9 mouse cellular contexts compared by ENCODE assay signal in genomic region chr8:123348237-123348843, GRCm38 (mm10). TPM values are rescaled to one million over a fixed set of nuclear protein-coding genes. Genes with fewer than 3 reads are reported as not detected.
DNase-seq lines count a peak whose midpoint lies in the region; ATAC-seq lines count a peak whose summit lies in the region.
"Had no signal": no experiment of that assay in that cellular context is flagged by ENCODE, and none has a peak within 500 bp of the region (broad histone marks: within the 10 kb centered on the region; RNA-seq: fewer than 3 reads in every experiment).

No protein-coding gene starts in this region.

- H3K9ac ChIP-seq in forebrain, embryonic 11.5 days (ENCODE audit: low read length): no peak overlapping the region

- no peak overlapping the region for H3K4me3 ChIP-seq in forebrain, embryonic 10.5 days
- H3K4me3 ChIP-seq in forebrain, embryonic 11.5 days (ENCODE audit: low read depth, low read length): no peak overlapping the region
- H3K4me3 ChIP-seq in heart, embryonic 10.5 days: no peak overlapping the region

- peaks cover 30% of the 10 kb centered on the region for H3K4me1 ChIP-seq in forebrain, embryonic 10.5 days
- peaks cover 2% of the 10 kb centered on the region; the same call in 1 of the 2 replicates for H3K4me1 ChIP-seq in forebrain, embryonic 11.5 days (replicated peaks; ENCODE audit: control insufficient read depth, insufficient read depth, low read length)
- peaks cover 34% of the 10 kb centered on the region for H3K4me1 ChIP-seq in heart, embryonic 10.5 days

- H3K27me3 ChIP-seq in forebrain, embryonic 10.5 days (ENCODE audit: poor library complexity, severe bottlenecking): no peaks in the 10 kb centered on the region
- no peaks in the 10 kb centered on the region for H3K27me3 ChIP-seq in forebrain, embryonic 11.5 days (ENCODE audit: control insufficient read depth, insufficient read depth, low read length)
- peaks cover 4% of the 10 kb centered on the region; the same call in 1 of the 2 replicates for H3K27me3 ChIP-seq in heart, embryonic 10.5 days (ENCODE audit: insufficient read depth, poor library complexity, severe bottlenecking)

- no peaks in the 10 kb centered on the region; the same call in 1 of the 2 replicates for H3K36me3 ChIP-seq in forebrain, embryonic 10.5 days (replicated peaks)
- H3K36me3 ChIP-seq in forebrain, embryonic 11.5 days (ENCODE audit: control insufficient read depth, insufficient read depth, low read length): no peaks in the 10 kb centered on the region
- no peaks in the 10 kb centered on the region for H3K36me3 ChIP-seq in heart, embryonic 10.5 days

- 66% methylated on average over 9 of the region's 9 CpGs for WGBS in forebrain, embryonic 10.5 days
- 73% methylated on average over 9 of the region's 9 CpGs for WGBS in forebrain, embryonic 11.5 days
- 35% methylated on average over 9 of the region's 9 CpGs for WGBS in heart, embryonic 10.5 days

- no peak for DNase-seq in forebrain, embryonic 10.5 days (ENCODE audit: extremely low spot score, low spot score)
- no peak for DNase-seq in forebrain, embryonic 11.5 days (ENCODE audit: low spot score)
- peak; percentile 64 for DNase-seq in MN1 (ENCODE audit: low spot score)
- peak; percentile 91 for DNase-seq in heart, embryonic 10.5 days (ENCODE audit: low spot score)
- peak; percentile 78 for DNase-seq in kidney, adult 9 months
- DNase-seq in lung, postnatal 10 days: peak; percentile 93
- DNase-seq in T-cell, adult 2 months (ENCODE audit: low spot score): no peak

- no peaks in the 10 kb centered on the region for H3K9me3 ChIP-seq in forebrain, embryonic 10.5 days
- no peaks in the 10 kb centered on the region for H3K9me3 ChIP-seq in forebrain, embryonic 11.5 days (ENCODE audit: control insufficient read depth, low read length)
- no peaks in the 10 kb centered on the region for H3K9me3 ChIP-seq in heart, embryonic 10.5 days

- H3K4me2 ChIP-seq in forebrain, embryonic 11.5 days (ENCODE audit: low read depth, low read length, severe bottlenecking): no peak overlapping the region

- ATAC-seq in forebrain, embryonic 11.5 days (replicated peaks; ENCODE audit: low FRiP score): no peak
- ATAC-seq in monocyte, adult 5-6 weeks (replicated peaks; ENCODE audit: insufficient number of reproducible peaks, low FRiP score, low TSS enrichment, poor library complexity, severe bottlenecking): no peak

- H3K27ac ChIP-seq in forebrain, embryonic 10.5 days: peak overlapping the region; percentile 54
- no peak overlapping the region for H3K27ac ChIP-seq in forebrain, embryonic 11.5 days (ENCODE audit: low read depth, low read length)
- H3K27ac ChIP-seq in heart, embryonic 10.5 days: peak overlapping the region; percentile 37

RNA-seq across cellular contexts. Expression of gene Spire2, which starts 15.8 kb away (rescaled TPM):
- 6.5 and 6.9 TPM in 2 replicates for polyA plus RNA-seq in forebrain, embryonic 10.5 days (2016; fragmentation: Nextera tagmentation; extraction: Ambion mirVana)
- 12.4 and 13.4 TPM in 2 replicates for polyA plus RNA-seq in forebrain, embryonic 11.5 days (2014; fragmentation: Nextera tagmentation; extraction: Ambion mirVana)
- 4.4 TPM in 2 replicates for polyA plus RNA-seq in heart, embryonic 10.5 days (2016; fragmentation: Nextera tagmentation; extraction: Ambion mirVana)
- total RNA-seq in monocyte, adult 5-6 weeks (2017): 0.32 TPM in 1 of 3 replicates, not detected in the others

RNA-seq across cellular contexts. Expression of gene Tcf25, which starts 25.2 kb away (rescaled TPM):
- polyA plus RNA-seq in forebrain, embryonic 10.5 days (2016; fragmentation: Nextera tagmentation; extraction: Ambion mirVana): 146 and 151 TPM in 2 replicates
- polyA plus RNA-seq in forebrain, embryonic 11.5 days (2014; fragmentation: Nextera tagmentation; extraction: Ambion mirVana): 166 and 186 TPM in 2 replicates
- 153 and 172 TPM in 2 replicates for polyA plus RNA-seq in heart, embryonic 10.5 days (2016; fragmentation: Nextera tagmentation; extraction: Ambion mirVana)
- total RNA-seq in monocyte, adult 5-6 weeks (2017): 415 to 577 TPM (median 562 TPM) in 3 replicates

RNA-seq across cellular contexts. Expression of gene Fanca, which starts 30.0 kb away (rescaled TPM):
- 49.6 and 52.3 TPM in 2 replicates for polyA plus RNA-seq in forebrain, embryonic 10.5 days (2016; fragmentation: Nextera tagmentation; extraction: Ambion mirVana)
- polyA plus RNA-seq in forebrain, embryonic 11.5 days (2014; fragmentation: Nextera tagmentation; extraction: Ambion mirVana): 46.5 and 48.6 TPM in 2 replicates
- 28.9 and 31.5 TPM in 2 replicates for polyA plus RNA-seq in heart, embryonic 10.5 days (2016; fragmentation: Nextera tagmentation; extraction: Ambion mirVana)
- total RNA-seq in monocyte, adult 5-6 weeks (2017): 11.2 to 31.4 TPM (median 24.6 TPM) in 3 replicates

RNA-seq across cellular contexts. Expression of gene Mc1r, which starts 58.6 kb away (rescaled TPM):
- 0.06 and 0.07 TPM in 2 replicates for polyA plus RNA-seq in forebrain, embryonic 10.5 days (2016; fragmentation: Nextera tagmentation; extraction: Ambion mirVana)
- polyA plus RNA-seq in forebrain, embryonic 11.5 days (2014; fragmentation: Nextera tagmentation; extraction: Ambion mirVana): 0.16 and 0.31 TPM in 2 replicates
- not detected in 2 replicates for polyA plus RNA-seq in heart, embryonic 10.5 days (2016; fragmentation: Nextera tagmentation; extraction: Ambion mirVana)
- not detected in 3 replicates for total RNA-seq in monocyte, adult 5-6 weeks (2017)
- polyA plus RNA-seq: small intestine, adult 2 months had no signal

Comparison
In these comparisons a context has a peak if more than half of its experiments do, and no peak if none do; other contexts are left out.
1. DNase-seq: peak in MN1 (single experiment), heart, embryonic 10.5 days (single experiment), kidney, adult 9 months (single experiment) and lung, postnatal 10 days (single experiment); none in forebrain, embryonic 10.5 days (single experiment), forebrain, embryonic 11.5 days (single experiment) and T-cell, adult 2 months (single experiment).